Mouse (Mus musculus) bone marrow macrophage, adult 2 months (primary cell): ENCODE measurements around the gene Rtl4.

Source experiments
- CTCF ChIP-seq: IDR thresholded peaks from 2 replicates; pipeline ENCODE4 v1.5.1; 2012; ENCODE audit warnings: low read depth, mild to moderate bottlenecking, low read length, moderate library complexity
- POLR2A ChIP-seq: IDR thresholded peaks from 2 replicates; pipeline ENCODE4 v1.6.1; 2012; ENCODE audit warnings: mild to moderate bottlenecking, low read depth, low read length, borderline replicate concordance

DNA sequence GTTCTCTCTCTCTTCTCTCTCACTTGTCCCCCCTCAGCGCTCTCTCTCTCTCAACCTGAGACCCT lies 733 bp upstream of the Rtl4 start, which contains the start of gene Trpc5:
- TF ChIP-seq CTCF (no peak), POLR2A (no peak)
